Comparison of ENCODE assay signal across 16 mouse cellular contexts in genomic region chr11:84611625-84611879, GRCm38 (mm10).
A peak's percentile ranks its signal among the peaks of the same experiment; 100 is the strongest.
DNase-seq lines count a peak whose midpoint lies in the region; ATAC-seq lines count a peak whose summit lies in the region.
"Had no signal": no experiment of that assay in that cellular context is flagged by ENCODE, and none has a peak within 500 bp of the region (broad histone marks: within the 10 kb centered on the region; RNA-seq: fewer than 3 reads in every experiment).

No protein-coding gene starts in this region.

- WGBS in kidney, embryonic 16.5 days: 8% methylated on average over 4 of the region's 4 CpGs

- peaks cover 13% of the 10 kb centered on the region; the same call in 1 of the 2 replicates for H3K27me3 ChIP-seq in kidney, embryonic 16.5 days (ENCODE audit: insufficient read depth, low read length)
- H3K27me3 ChIP-seq: lung, embryonic 15.5 days had no signal

- H3K9me3 ChIP-seq in kidney, embryonic 16.5 days (ENCODE audit: low read length): no peaks in the 10 kb centered on the region
- H3K9me3 ChIP-seq: limb, embryonic 13.5 days; lung, embryonic 15.5 days; midbrain, embryonic 13.5 days had no signal

- peak; percentile 39 for DNase-seq in cerebellum, adult 9-10 months
- no peak for DNase-seq in cerebellum, postnatal 4 days (ENCODE audit: low spot score in 2 of 2)
- DNase-seq in kidney, postnatal 36 days: peak; percentile 21 to 30
- DNase-seq in thymus, postnatal 25 days: peak; percentile 2
- DNase-seq in thymus, postnatal 10 days (ENCODE audit: low spot score in 2 of 2): no peak
- DNase-seq in right cerebral cortex, postnatal 36 days (ENCODE audit: low spot score in 2 of 2): no peak
- DNase-seq in left cerebral cortex, adult 9 months (ENCODE audit: low spot score in 2 of 2): no peak
- DNase-seq: adrenal gland, postnatal 14 days; right cerebral cortex, postnatal 4 days had no signal

- H3K4me2 ChIP-seq in kidney, embryonic 16.5 days (replicated peaks; ENCODE audit: low read depth, low read length): no peak overlapping the region
- H3K4me2 ChIP-seq: heart, embryonic 11.5 days; limb, embryonic 13.5 days; lung, embryonic 15.5 days; midbrain, embryonic 13.5 days had no signal

- no peaks in the 10 kb centered on the region for H3K36me3 ChIP-seq in kidney, embryonic 16.5 days (ENCODE audit: insufficient read depth, low read length)
- H3K36me3 ChIP-seq: limb, embryonic 13.5 days; lung, embryonic 15.5 days; midbrain, embryonic 13.5 days had no signal

- no peak overlapping the region for H3K27ac ChIP-seq in kidney, embryonic 16.5 days (ENCODE audit: low read length)
- H3K27ac ChIP-seq: layer of hippocampus, adult 2 months; limb, embryonic 13.5 days; lung, embryonic 15.5 days; midbrain, embryonic 13.5 days had no signal

- peaks cover 12% of the 10 kb centered on the region for H3K4me1 ChIP-seq in kidney, embryonic 16.5 days (ENCODE audit: insufficient read depth, low read length)
- H3K4me1 ChIP-seq: limb, embryonic 13.5 days; lung, embryonic 15.5 days had no signal

- no peak overlapping the region for H3K9ac ChIP-seq in kidney, embryonic 16.5 days (replicated peaks; ENCODE audit: low read length)
- H3K9ac ChIP-seq: limb, embryonic 13.5 days; lung, embryonic 15.5 days; midbrain, embryonic 13.5 days had no signal

- no peak for ATAC-seq in kidney, embryonic 16.5 days (ENCODE audit: low FRiP score, low TSS enrichment)
- ATAC-seq: forebrain, embryonic 14.5 days; midbrain, embryonic 13.5 days had no signal

- H3K4me3 ChIP-seq in kidney, embryonic 16.5 days (ENCODE audit: low read length): no peak overlapping the region
- H3K4me3 ChIP-seq: layer of hippocampus, adult 2 months; limb, embryonic 13.5 days; lung, embryonic 15.5 days; midbrain, embryonic 13.5 days had no signal

Comparison
In these comparisons a context has a peak if more than half of its experiments do, and no peak if none do; other contexts are left out.
1. DNase-seq: peak in cerebellum, adult 9-10 months (single experiment), kidney, postnatal 36 days (2 of 2) and thymus, postnatal 25 days (single experiment); none in cerebellum, postnatal 4 days (0 of 2), thymus, postnatal 10 days (0 of 2), right cerebral cortex, postnatal 36 days (0 of 2) and left cerebral cortex, adult 9 months (0 of 2).